Mouse (Mus musculus): ENCODE data around the gene Gxylt2. TPM values are rescaled to one million over a fixed set of nuclear protein-coding genes. Genes with fewer than 3 reads are reported as not detected.
A peak's percentile ranks its signal among the peaks of the same experiment; 100 is the strongest.

The Gxylt2 gene
- polyA plus RNA-seq, 1 experiment from 2014 or later: 10.9 TPM

DNA sequence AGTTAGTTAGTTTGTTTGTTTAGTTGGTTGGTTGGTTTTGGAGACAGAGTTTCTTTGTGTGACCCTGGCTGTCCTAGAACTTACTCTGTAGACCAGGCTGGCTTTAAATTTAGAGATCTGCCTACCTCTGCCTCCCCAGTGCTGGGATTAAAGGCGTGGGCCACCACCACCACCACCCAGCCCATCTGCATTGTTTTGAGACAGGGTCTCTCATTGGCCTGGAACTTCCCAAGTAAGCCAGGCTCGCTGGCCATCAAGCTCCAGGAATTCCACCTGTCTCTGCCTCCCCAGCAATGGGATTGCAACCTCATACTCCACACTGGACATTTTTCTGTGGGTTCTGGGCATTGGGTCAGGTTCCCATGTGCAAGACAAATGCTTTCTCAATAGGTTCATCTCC, 18.2 kb upstream of the Gxylt2 start:
- H3K4me2 ChIP-seq: no peak overlapping the region
- H3K4me3 ChIP-seq (replicated peaks): no peak overlapping the region
- H3K9me3 ChIP-seq: no peaks in the 10 kb centered on the region
- no peak for ATAC-seq (ENCODE audit: insufficient number of reproducible peaks, insufficient read depth, low FRiP score, low TSS enrichment, low read depth)
- no peaks in the 10 kb centered on the region for H3K36me3 ChIP-seq
- WGBS: 79% methylated on average over 2 of the region's 2 CpGs
- no peak overlapping the region for H3K9ac ChIP-seq (replicated peaks)
- H3K27me3 ChIP-seq: no peaks in the 10 kb centered on the region
- H3K4me1 ChIP-seq (replicated peaks): no peaks in the 10 kb centered on the region
- no peak overlapping the region for H3K27ac ChIP-seq

DNA sequence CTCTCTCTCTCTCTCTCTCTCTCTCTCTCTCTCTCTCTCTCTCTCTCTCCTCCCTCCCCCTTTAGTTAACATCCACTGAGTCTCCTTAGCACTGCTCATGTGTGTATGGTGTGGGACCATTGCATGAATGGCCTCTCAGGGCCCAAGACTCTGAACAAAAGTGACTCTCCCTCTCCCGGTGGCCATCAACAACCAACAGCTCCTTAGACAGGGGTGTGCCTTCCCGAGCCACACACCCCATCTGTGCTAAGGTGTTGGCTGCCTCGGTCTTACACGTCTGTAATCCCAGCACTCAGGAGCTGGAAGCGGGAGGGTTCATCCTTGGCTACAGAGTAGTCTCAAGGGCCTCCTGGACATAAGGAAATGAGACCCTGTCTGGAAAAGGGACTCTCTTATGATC, 4.5 kb upstream of the Gxylt2 start:
- 76% methylated on average over 5 of the region's 5 CpGs for WGBS
- Histone ChIP-seq H3K9ac (replicated peaks) (no peak overlapping the region), H3K27me3 (no peaks in the 10 kb centered on the region), H3K4me3 (replicated peaks) (no peak overlapping the region), H3K27ac (no peak overlapping the region), H3K9me3 (no peaks in the 10 kb centered on the region), H3K4me2 (no peak overlapping the region), H3K36me3 (no peaks in the 10 kb centered on the region), H3K4me1 (replicated peaks) (peaks cover 7% of the 10 kb centered on the region)
- no peak for ATAC-seq (ENCODE audit: insufficient number of reproducible peaks, insufficient read depth, low FRiP score, low TSS enrichment, low read depth)

DNA sequence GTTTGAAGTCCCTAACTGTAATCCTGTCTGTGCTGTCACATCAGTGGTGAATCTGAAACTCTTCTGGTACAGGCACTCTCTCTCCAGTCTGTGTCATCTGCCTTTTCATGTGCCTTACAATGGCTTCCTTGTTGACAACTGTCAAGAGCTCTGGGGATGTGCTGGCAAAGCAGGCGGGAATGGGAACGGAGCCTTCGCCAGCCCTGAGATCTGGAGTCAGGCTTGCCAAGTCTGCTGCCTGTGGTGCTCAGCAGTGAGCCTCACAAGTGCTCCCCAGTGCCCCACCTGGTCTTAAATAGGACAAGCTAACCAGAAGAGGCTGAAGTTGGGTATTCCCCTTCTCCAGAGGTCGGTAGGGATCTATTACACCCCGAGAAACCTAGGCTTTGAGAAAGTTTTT, 3.8 kb upstream of the Gxylt2 start:
- 83% methylated on average over 5 of the region's 5 CpGs for WGBS

DNA sequence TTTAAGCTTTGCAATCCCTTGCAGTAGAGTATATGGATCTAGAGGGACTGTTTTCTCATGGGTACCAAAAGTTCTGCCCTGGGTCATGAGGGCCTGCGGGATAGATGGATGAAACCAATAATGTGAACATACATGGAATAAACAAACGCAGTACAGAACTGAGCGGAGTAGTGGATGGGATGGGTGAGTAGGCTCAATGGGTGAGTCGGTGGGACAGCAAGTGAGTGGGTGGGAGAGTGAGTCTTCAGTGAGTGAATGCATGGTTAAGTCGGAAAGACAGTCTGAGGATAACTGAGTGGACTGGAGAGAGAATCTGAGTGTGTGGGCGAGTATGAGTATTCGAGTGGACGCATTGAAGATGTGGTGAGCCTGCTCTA, 349 bp upstream of the Gxylt2 start:
- 33% methylated on average over 8 of the region's 8 CpGs for WGBS
- peak overlapping the region; percentile 87 for H3K27ac ChIP-seq

More for the DNA sequence above, 3.8 kb upstream of the Gxylt2 start:
- Histone ChIP-seq H3K4me1 (replicated peaks) (peaks cover 7% of the 10 kb centered on the region), H3K36me3 (no peaks in the 10 kb centered on the region), H3K9ac (replicated peaks) (no peak overlapping the region), H3K9me3 (no peaks in the 10 kb centered on the region), H3K27me3 (no peaks in the 10 kb centered on the region), H3K27ac (no peak overlapping the region), H3K4me3 (replicated peaks) (no peak overlapping the region), H3K4me2 (no peak overlapping the region)
- ATAC-seq (ENCODE audit: insufficient number of reproducible peaks, insufficient read depth, low FRiP score, low TSS enrichment, low read depth): no peak

DNA sequence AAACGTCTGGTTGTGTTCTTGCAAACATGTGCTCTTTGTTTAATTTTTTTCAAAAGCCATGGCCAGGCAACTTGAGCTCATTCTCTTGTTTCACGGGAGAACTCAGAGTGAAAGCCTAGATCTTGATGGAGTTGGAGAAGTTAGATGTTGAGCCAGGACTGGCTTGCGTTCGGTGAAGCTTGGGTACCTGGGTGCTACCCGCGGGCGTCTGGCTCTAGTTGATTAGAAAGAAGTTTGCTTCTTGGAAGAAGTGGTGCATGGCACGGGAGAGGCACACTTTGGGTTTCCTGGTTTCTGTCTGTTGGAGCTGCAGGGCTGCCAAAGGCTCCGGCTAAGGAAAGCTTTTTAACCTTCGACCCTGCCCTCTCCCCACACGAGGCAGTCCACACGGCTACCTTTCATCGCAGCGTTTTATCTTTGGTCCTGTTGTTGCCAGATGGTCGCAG, 855 bp downstream of the Gxylt2 start:
- Histone ChIP-seq H3K4me3 (replicated peaks) (peak overlapping the region; percentile 84), H3K9ac (replicated peaks) (peak overlapping the region; percentile 94), H3K36me3 (no peaks in the 10 kb centered on the region), H3K27ac (peak overlapping the region; percentile 87), H3K9me3 (no peaks in the 10 kb centered on the region), H3K27me3 (peaks cover 3% of the 10 kb centered on the region; the same call in 1 of the 2 replicates), H3K4me1 (replicated peaks) (peaks cover 27% of the 10 kb centered on the region), H3K4me2 (peak overlapping the region; percentile 81)
- ATAC-seq (ENCODE audit: insufficient number of reproducible peaks, insufficient read depth, low FRiP score, low TSS enrichment, low read depth): no peak
- under 1% methylated on average over 15 of the region's 15 CpGs for WGBS

More for the DNA sequence above, 349 bp upstream of the Gxylt2 start:
- H3K36me3 ChIP-seq: no peaks in the 10 kb centered on the region
- H3K4me2 ChIP-seq: peak overlapping the region; percentile 81
- H3K27me3 ChIP-seq: peaks cover 3% of the 10 kb centered on the region; the same call in 1 of the 2 replicates
- H3K4me1 ChIP-seq (replicated peaks): peaks cover 24% of the 10 kb centered on the region
- ATAC-seq (ENCODE audit: insufficient number of reproducible peaks, insufficient read depth, low FRiP score, low TSS enrichment, low read depth): no peak
- H3K4me3 ChIP-seq (replicated peaks): peak overlapping the region; percentile 84
- peak overlapping the region; percentile 94; the same call in 1 of the 2 replicates for H3K9ac ChIP-seq (replicated peaks)
- no peaks in the 10 kb centered on the region for H3K9me3 ChIP-seq

DNA sequence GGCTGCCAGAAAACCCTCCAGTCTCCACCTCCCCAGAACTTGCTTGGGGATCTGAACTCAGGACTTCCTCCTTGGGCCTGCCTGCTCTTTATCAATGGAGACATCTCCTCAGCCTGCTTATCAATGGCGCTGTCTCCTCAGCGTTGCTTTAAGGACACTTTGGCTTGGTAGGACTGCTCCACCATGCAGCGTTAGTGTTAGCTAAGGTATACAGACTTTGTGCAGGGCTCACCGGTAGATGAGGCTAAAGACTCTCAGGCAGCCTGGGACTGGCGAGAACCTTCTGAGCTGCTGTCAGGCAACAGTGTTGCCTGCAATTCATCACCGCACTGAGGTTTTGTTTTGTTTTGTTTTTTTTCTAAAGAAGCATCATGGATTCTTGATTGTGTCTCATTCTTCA, 2.3 kb downstream of the Gxylt2 start:
- Histone ChIP-seq H3K27ac (no peak overlapping the region), H3K9ac (replicated peaks) (no peak overlapping the region), H3K9me3 (no peaks in the 10 kb centered on the region), H3K4me2 (peak overlapping the region; percentile 81; the same call in 1 of the 2 replicates), H3K27me3 (peaks cover 3% of the 10 kb centered on the region; the same call in 1 of the 2 replicates), H3K36me3 (no peaks in the 10 kb centered on the region), H3K4me3 (replicated peaks) (no peak overlapping the region), H3K4me1 (replicated peaks) (peaks cover 27% of the 10 kb centered on the region)
- WGBS: 75% methylated on average over 6 of the region's 6 CpGs
- no peak for ATAC-seq (ENCODE audit: insufficient number of reproducible peaks, insufficient read depth, low FRiP score, low TSS enrichment, low read depth)

DNA sequence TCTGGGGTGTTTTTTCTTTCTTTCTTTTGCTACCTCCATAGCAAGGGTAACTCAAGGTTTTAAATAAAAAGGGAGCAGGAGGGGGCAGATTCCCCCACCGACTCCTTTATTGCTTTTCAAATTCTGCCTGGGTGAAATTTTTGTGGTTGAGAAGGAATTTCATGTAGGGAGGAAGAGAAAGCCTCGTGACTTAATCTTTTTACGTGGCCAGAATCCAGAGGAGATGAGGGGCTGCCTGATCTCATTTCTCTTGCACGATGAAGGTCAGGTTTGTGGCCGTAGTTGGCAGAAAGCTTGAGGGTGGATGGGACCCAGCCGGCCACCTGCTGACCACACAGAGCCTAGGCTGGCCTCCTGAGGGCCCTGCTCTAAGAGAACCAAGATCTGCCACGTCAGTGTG, 3.0 kb downstream of the Gxylt2 start:
- peaks cover 27% of the 10 kb centered on the region for H3K4me1 ChIP-seq (replicated peaks)
- WGBS: 33% methylated on average over 7 of the region's 7 CpGs
- ATAC-seq (ENCODE audit: insufficient number of reproducible peaks, insufficient read depth, low FRiP score, low TSS enrichment, low read depth): no peak
- no peak overlapping the region for H3K4me3 ChIP-seq (replicated peaks)
- no peaks in the 10 kb centered on the region for H3K36me3 ChIP-seq
- no peaks in the 10 kb centered on the region for H3K9me3 ChIP-seq
- H3K9ac ChIP-seq (replicated peaks): no peak overlapping the region; the same call in 1 of the 2 replicates
- H3K4me2 ChIP-seq: peak overlapping the region; percentile 32
- peak overlapping the region; percentile 87 for H3K27ac ChIP-seq
- H3K27me3 ChIP-seq: peaks cover 3% of the 10 kb centered on the region; the same call in 1 of the 2 replicates

DNA sequence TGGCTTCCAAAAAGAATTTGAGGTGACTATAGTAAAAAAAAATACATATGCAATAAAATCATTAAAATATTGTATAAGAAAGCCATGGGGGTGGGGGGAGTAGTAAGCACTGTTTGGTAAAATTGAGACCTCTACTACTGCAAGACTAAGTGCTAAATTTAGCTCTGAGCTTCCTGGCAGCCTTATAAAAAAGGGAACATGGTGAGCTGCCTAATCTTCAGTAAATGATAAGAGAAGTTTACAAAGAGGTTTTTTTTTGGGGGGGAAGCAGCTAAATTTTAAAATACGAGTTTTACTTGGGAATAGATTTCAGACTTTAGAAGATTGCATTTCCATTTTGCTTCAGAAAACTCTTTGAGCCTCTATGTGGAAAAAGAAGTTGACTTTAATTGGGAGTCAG, 3.7 kb downstream of the Gxylt2 start:
- WGBS: 75% methylated on average over 1 of the region's 1 CpGs
- H3K4me2 ChIP-seq: no peak overlapping the region
- no peaks in the 10 kb centered on the region for H3K36me3 ChIP-seq
- H3K4me1 ChIP-seq (replicated peaks): peaks cover 27% of the 10 kb centered on the region
- H3K27me3 ChIP-seq: peaks cover 3% of the 10 kb centered on the region; the same call in 1 of the 2 replicates
- H3K9me3 ChIP-seq: no peaks in the 10 kb centered on the region
- no peak for ATAC-seq (ENCODE audit: insufficient number of reproducible peaks, insufficient read depth, low FRiP score, low TSS enrichment, low read depth)
- H3K27ac ChIP-seq: peak overlapping the region; percentile 87; the same call in 1 of the 2 replicates
- no peak overlapping the region for H3K9ac ChIP-seq (replicated peaks)
- no peak overlapping the region for H3K4me3 ChIP-seq (replicated peaks)

DNA sequence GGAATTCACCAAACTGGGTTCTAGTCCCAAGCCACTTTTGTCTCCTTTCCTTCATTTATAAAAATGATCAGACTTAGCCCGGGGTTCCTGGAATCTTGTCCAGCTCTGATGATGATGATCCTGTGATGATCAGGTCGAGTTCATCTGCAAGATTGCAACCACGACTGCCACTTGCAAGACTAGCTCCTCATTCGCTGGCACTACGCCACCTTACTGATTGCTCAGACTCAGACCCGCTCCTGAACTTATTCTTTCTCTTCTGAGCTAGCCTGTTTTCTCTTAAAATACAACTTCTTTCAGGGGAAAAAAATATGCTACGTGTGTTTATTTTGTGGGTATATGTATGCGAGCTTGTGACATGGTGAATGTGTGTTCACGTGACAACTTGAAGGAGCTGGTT, 4.5 kb downstream of the Gxylt2 start:
- no peak overlapping the region for H3K27ac ChIP-seq
- no peak overlapping the region for H3K4me3 ChIP-seq (replicated peaks)
- H3K9ac ChIP-seq (replicated peaks): no peak overlapping the region
- 88% methylated on average over 9 of the region's 9 CpGs for WGBS
- peaks cover 3% of the 10 kb centered on the region; the same call in 1 of the 2 replicates for H3K27me3 ChIP-seq
- ATAC-seq (ENCODE audit: insufficient number of reproducible peaks, insufficient read depth, low FRiP score, low TSS enrichment, low read depth): no peak
- peaks cover 25% of the 10 kb centered on the region for H3K4me1 ChIP-seq (replicated peaks)
- no peak overlapping the region for H3K4me2 ChIP-seq
- no peaks in the 10 kb centered on the region for H3K36me3 ChIP-seq
- H3K9me3 ChIP-seq: no peaks in the 10 kb centered on the region

DNA sequence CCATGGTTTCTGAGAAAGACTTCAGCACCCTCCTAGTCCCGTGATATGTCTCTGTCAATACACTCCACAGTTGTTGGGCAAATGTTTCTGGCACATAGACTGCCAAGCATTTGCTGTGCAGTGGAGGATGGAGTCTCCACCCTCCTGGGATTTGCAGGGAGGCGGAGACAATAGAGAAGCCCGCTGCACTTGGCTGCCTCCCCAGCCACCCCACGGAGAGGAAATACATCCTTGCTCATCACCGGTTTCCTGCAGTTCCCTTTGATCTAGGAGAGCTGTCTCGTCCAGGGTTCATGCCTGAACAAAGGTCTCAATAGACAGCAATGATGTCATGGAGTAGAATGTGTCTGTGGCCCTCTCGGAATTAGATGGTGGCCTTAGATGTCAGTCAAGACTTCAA, 4.9 kb downstream of the Gxylt2 start:
- Histone ChIP-seq H3K27me3 (peaks cover 3% of the 10 kb centered on the region; the same call in 1 of the 2 replicates), H3K9ac (replicated peaks) (no peak overlapping the region), H3K4me2 (no peak overlapping the region), H3K9me3 (no peaks in the 10 kb centered on the region), H3K27ac (no peak overlapping the region), H3K4me3 (replicated peaks) (no peak overlapping the region), H3K4me1 (replicated peaks) (peaks cover 20% of the 10 kb centered on the region), H3K36me3 (no peaks in the 10 kb centered on the region)
- 46% methylated on average over 7 of the region's 7 CpGs for WGBS
- no peak for ATAC-seq (ENCODE audit: insufficient number of reproducible peaks, insufficient read depth, low FRiP score, low TSS enrichment, low read depth)

DNA sequence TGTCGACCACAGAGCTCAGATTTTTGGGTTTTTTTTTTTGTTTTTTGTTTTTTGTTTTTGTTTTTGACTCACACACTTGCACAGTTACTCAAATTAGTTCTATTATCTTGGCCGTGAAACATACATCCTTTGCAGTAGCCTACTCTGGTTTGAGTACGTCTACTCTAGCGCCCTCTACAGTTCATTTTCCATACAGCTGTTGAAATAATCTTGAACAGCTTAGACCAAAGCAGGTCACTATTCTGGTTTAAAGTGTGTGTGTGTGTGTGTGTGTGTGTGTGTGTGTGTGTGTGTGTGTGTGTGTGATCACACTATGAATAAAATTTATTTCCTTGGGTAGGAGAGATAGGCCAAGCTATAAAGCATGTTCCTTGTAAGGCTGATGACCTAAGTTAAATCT, 5.6 kb downstream of the Gxylt2 start:
- ATAC-seq (ENCODE audit: insufficient number of reproducible peaks, insufficient read depth, low FRiP score, low TSS enrichment, low read depth): no peak
- no peak overlapping the region for H3K4me3 ChIP-seq (replicated peaks)
- no peaks in the 10 kb centered on the region for H3K9me3 ChIP-seq
- no peak overlapping the region for H3K4me2 ChIP-seq
- peaks cover 3% of the 10 kb centered on the region; the same call in 1 of the 2 replicates for H3K27me3 ChIP-seq
- H3K9ac ChIP-seq (replicated peaks): no peak overlapping the region
- H3K4me1 ChIP-seq (replicated peaks): peaks cover 20% of the 10 kb centered on the region
- H3K27ac ChIP-seq: no peak overlapping the region
- H3K36me3 ChIP-seq: no peaks in the 10 kb centered on the region
- WGBS: 39% methylated on average over 4 of the region's 4 CpGs

DNA sequence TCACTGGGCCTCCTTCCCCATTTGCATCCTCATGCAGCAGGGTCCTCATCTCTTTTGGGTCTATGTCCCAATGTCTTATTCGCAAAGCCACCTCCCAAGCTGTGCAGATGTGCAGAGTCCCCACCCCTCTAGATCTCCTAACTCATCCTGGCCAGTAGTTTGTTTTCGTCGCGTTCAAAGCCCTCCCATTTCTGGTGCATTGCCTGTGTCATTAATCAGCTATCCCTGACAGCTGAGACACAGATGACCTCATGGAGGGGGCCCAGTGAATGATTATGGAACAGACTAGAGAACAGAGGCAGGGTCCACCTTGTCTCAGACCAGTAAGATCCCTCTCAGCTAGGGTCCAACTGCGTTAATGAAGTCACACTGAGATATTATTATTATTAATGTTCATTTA, 6.3 kb downstream of the Gxylt2 start:
- H3K36me3 ChIP-seq: no peaks in the 10 kb centered on the region
- peaks cover 20% of the 10 kb centered on the region for H3K4me1 ChIP-seq (replicated peaks)
- no peak overlapping the region for H3K9ac ChIP-seq (replicated peaks)
- no peak overlapping the region for H3K4me3 ChIP-seq (replicated peaks)
- WGBS: 82% methylated on average over 5 of the region's 5 CpGs
- ATAC-seq (ENCODE audit: insufficient number of reproducible peaks, insufficient read depth, low FRiP score, low TSS enrichment, low read depth): no peak
- H3K27me3 ChIP-seq: peaks cover 3% of the 10 kb centered on the region; the same call in 1 of the 2 replicates
- no peaks in the 10 kb centered on the region for H3K9me3 ChIP-seq
- H3K4me2 ChIP-seq: no peak overlapping the region
- H3K27ac ChIP-seq: no peak overlapping the region
